Mouse (Mus musculus) liver, postnatal 0 days (tissue): ENCODE measurements around the gene Abcd1.

ENCODE experiments used
- CTCF ChIP-seq: sonication (generic); IDR thresholded peaks from 2 replicates; pipeline ENCODE4 v1.5.1; 2016; ENCODE audit warnings: antibody characterized with exemption, low read depth
- EP300 ChIP-seq: IDR thresholded peaks from 2 replicates; pipeline ENCODE4 v1.6.1; 2016; ENCODE audit warnings: antibody characterized with exemption, low read depth, mild to moderate bottlenecking

GRCm38 (mm10) chrX:73765311-73765710 lies 48.9 kb downstream of the Abcd1 start:
- TF ChIP-seq CTCF (no peak), EP300 (no peak)
